Mouse (Mus musculus): Measurements from ENCODE around the gene Dnaic1. TPM values are rescaled to one million over a fixed set of nuclear protein-coding genes. Genes with fewer than 3 reads are reported as not detected.

The Dnaic1 gene
- polyA plus RNA-seq, 2 experiments from 2014 or later: not detected

- ATAC-seq: no peak
These were observed 67.5 kb downstream of the Dnaic1 start for GRCm38 (mm10) chr4:41636882-41637635.

- ATAC-seq: no peak
These were observed 68.7 kb downstream of the Dnaic1 start for GRCm38 (mm10) chr4:41638186-41638731.

- ATAC-seq: no peak
These were observed 69.2 kb downstream of the Dnaic1 start for GRCm38 (mm10) chr4:41638828-41639213.

- ATAC-seq: no peak
These were observed 69.8 kb downstream of the Dnaic1 start for GRCm38 (mm10) chr4:41639214-41639841.

- ATAC-seq: peak; percentile 87
These were observed 70.4 kb downstream of the Dnaic1 start, which contains the start of gene Enho for GRCm38 (mm10) chr4:41639913-41640507. TSS of gene Enho (minus strand) at chr4:41640324.

GRCm38 (mm10) chr4:41641199-41641822 is 71.7 kb downstream of the Dnaic1 start:
- ATAC-seq: no peak

- ATAC-seq: no peak
These were observed 75.9 kb downstream of the Dnaic1 start for GRCm38 (mm10) chr4:41645488-41645887.

GRCm38 (mm10) chr4:41648157-41648556 is 78.6 kb downstream of the Dnaic1 start:
- no peak for ATAC-seq

- no peak for ATAC-seq
These were observed 79.1 kb downstream of the Dnaic1 start for GRCm38 (mm10) chr4:41648627-41649026.

- ATAC-seq: no peak
These were observed 83.7 kb downstream of the Dnaic1 start for GRCm38 (mm10) chr4:41653296-41653695.

- no peak for ATAC-seq
These were observed 84.2 kb downstream of the Dnaic1 start for GRCm38 (mm10) chr4:41653730-41654129.

GRCm38 (mm10) chr4:41654217-41654616 is 84.6 kb downstream of the Dnaic1 start:
- ATAC-seq: no peak

GRCm38 (mm10) chr4:41655525-41655924 is 86.0 kb downstream of the Dnaic1 start:
- no peak for ATAC-seq

GRCm38 (mm10) chr4:41658566-41659384 is 89.2 kb downstream of the Dnaic1 start:
- ATAC-seq: no peak

GRCm38 (mm10) chr4:41659556-41659955 is 90.0 kb downstream of the Dnaic1 start:
- no peak for ATAC-seq

GRCm38 (mm10) chr4:41660851-41661430 is 91.4 kb downstream of the Dnaic1 start:
- no peak for ATAC-seq

- ATAC-seq: no peak
These were observed 93.1 kb downstream of the Dnaic1 start for GRCm38 (mm10) chr4:41662723-41663122.

GRCm38 (mm10) chr4:41663614-41664013 is 94.0 kb downstream of the Dnaic1 start:
- no peak for ATAC-seq

GRCm38 (mm10) chr4:41664533-41664932 is 95.0 kb downstream of the Dnaic1 start:
- no peak for ATAC-seq

GRCm38 (mm10) chr4:41665009-41665675 is 95.6 kb downstream of the Dnaic1 start:
- no peak for ATAC-seq

GRCm38 (mm10) chr4:41666646-41667045 is 97.1 kb downstream of the Dnaic1 start:
- ATAC-seq: no peak

Data from activated CD4-positive, CD25-positive, alpha-beta regulatory T cell, adult 4 months (primary cell).